Mouse (Mus musculus) neural tube, embryonic 10.5 days (tissue): ENCODE results near the gene Ttc22.

Experiments used
- DNase-seq: peaks from one replicate; pipeline ENCODE4 v3.0.0-alpha.2; 2017; ENCODE audit warnings: low spot score; ENCODE audit errors: extremely low spot score

The Ttc22 gene

DNA sequence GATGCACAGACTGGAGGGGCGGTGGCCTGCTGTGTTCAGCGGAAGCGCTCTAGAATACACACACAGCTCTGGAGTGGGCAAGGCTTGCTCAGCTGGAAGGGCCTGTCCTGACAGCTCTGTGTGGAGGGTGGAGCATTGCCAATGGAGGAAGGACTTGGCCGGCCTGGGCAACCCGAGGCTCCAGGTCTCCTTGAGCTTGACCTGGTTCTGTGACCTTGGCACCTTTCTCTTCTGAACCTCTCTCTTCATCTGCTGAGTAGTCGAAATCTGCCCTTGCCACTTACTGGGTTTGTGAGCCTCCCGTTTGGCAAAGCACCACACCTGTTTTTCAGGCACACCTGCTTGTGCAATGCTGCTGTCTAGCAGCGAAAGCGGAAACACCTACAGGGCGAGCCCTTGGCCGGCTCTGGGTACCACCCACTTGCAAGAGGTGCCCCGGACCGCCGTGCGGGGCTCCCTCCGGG lies at the start of gene Ttc22:
TSS of gene Ttc22 (plus strand) at position 403 of the 464 bp plus-strand sequence.
- no peak for DNase-seq

DNA sequence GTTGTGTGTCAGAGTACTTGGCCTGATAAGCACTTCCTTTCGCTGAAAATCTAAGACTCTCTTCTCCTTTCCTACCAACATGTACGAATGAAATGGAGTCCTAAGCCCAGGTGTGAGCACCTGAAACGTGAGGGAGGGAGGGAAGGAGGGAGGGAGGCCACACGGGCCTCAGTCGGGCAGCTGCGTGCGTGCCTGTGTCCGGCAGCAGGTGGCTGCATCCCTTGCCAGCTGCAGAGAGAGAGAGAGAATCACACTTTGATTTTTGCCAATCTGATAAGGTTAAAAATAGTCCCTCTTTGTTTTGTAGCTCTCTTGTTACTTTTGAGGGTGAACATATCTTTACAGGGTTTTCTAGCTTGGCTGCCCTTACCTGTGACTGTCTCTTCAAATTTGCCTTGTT lies 47.2 kb upstream of the Ttc22 start:
- no peak for DNase-seq

DNA sequence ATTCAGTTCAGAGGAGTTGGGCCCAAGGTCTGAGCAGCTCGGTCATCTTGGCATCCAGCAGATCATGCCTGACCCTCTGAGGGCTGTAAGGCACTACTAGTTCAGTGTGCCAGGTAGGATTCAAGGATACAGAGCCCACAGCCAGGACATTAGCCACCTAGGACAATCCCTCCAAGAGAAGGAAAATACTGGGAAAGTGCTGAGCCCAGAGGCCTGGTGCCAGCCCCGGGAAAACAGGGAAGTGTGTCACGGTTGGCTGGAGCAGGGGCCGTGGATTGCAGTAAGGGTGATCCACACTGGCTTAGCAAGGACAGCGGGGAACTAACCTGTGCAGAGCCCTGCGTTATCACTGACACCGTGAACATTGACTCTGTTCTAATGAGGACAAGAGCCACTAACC lies 44.7 kb upstream of the Ttc22 start:
- no peak for DNase-seq

DNA sequence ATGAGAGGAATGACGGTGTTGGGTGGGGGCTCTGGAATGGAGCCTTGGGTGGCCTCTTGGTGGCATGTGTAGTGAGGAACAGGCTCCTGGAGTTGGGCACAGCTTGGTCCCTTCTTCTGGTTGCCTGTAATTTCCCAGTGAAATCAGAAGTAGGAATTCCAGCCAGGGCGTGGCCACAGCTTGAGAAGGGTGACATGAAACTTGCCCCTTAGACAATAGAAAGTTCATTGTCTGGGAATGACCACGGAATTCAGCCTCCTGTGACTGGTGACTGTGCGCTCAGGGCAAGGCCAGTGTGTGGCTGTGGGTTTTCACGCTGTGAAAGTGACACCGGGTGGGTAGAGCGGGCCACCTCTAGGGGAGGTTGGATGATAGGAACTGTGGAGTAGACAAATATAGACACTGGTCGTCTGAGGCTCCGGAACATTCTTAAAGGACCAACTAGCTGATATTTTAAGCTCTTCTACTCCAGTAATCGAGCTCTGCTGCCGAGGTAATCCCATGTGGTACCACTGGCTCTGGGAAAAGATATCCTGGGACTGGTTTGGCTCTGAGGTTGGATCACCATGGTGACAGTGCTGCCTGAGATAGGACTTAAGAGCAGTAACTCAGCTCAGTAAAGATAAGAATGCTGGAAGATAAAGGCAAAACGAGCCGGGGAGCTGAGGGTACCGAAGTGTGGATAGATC lies 40.9 kb upstream of the Ttc22 start:
- DNase-seq, result no peak

DNA sequence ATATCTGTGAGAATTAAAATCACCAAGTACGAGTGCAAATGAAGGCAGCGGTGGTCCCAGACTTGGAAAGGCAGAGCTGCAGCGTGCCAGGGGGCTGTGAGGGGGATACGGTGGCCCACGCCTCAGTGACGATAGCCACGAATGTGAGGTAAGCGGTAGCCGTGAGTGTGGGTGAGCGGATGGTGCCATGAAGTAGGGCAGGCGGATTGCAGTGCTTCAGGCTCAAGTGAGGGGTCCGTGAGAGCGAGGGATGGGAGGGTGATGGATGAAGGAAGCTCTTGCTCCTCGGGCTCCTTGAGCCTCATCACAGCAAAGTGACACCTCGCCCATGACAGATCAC lies 40.4 kb upstream of the Ttc22 start:
- no peak for DNase-seq

DNA sequence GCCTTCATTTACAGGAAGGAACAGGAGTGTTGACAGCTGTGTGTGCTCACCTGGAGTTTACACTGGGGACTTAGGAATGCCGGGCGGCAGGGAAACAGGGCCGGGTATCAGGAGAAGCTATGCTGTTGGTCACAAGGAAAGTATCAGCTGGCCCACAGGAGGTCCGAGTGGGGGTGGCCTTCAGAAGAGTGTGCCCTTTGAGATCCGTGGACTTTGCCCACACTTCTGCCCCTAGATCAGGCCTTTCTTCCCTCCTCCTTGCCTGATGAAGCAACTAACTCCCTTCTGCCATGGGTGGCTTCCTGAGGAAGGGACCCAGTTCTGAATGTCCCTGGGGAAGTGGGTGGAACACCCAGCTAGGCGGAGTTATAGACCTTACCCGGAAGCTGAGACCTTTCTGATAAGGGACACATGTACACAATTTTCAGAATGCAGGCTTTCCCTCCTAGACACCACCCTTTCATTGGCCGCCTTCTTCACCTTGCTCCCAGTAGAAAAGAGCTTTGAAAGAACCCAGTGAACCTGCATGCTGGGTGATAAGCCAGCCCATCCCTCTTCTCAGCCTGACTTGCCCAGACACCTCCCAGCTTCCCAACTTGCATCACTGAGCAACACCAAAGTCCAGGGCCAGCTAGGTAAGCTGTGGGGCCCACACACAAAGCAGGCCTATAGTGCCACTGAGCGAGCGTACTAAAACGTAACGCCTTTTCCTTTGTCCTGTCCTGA lies 39.6 kb upstream of the Ttc22 start:
- DNase-seq, result no peak

DNA sequence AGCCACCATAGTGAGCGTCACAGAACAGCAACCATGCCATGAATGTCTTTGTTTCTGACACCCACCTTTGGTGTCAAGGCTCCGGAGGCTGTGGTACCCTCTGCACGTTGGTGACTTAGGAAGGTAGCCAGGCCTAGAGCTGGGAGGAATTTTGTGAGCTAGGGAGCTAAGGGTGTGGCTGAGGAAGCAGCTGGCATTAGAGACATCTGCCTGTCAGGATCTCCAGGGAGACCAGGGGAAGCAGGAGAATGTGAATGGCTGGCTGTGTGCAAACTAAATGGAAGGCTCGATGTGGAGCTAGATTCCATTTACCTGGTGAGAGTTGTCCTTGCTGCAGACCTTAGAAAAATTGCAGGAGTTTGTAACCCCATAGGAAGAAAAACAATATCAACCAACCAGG lies 37.6 kb upstream of the Ttc22 start:
- no peak for DNase-seq

DNA sequence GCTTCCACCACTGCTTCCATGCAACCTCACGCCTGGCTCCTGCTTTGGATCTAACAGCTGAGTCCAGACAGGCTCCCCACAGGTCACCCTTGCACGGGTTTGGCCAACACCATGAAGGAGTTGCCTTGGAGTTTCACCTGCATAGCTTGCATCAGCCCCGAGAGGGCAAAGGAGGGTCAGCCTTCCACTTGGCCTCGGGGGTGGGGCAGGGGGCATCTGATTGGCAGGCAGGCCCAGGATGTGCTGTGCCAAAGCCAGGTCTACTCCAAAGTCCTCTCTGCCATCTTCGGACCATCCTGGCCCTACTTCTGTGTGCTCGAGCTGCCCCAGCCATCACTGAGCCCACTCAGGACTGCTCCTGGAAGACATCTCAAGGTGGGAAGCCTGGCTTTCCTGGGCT lies 35.2 kb upstream of the Ttc22 start:
- no peak for DNase-seq

DNA sequence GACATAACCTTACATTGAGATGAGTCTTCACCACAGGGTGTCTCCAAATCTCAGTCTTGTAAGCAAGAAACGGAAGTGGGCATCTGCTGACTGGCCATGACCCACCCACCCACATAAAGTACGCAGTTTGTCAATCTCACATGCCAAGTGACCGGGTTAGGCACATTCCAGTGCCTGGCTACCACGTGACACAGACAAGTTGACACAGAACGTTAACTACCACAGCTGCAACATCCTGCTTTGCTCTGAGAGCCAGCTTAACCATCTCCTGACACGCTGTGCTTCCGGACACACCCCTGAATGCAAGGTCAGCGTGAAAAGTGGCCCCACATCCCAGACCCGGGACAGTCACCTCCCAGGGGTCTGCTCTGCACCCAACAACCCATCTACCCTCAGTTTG lies 32.1 kb upstream of the Ttc22 start:
- no peak for DNase-seq

DNA sequence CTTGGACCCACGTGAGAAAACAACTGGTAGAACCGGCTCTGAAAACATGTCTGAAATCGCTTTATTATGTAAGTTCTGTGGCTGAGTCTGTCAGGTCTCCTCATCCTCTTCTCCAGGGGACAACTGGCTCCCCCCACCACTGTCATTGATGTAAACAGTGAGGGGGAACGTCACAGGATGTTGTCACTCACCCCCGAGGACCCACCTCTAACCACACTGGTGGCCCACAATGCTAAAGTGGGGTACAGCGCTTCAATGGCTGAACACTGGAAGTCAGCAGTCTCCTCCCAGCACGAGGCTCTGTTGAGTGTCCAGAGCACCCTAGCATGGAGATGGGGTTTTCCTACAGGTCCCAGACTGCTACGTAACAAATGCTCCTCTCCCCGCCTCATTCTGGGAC lies 31.4 kb upstream of the Ttc22 start:
- no peak for DNase-seq

DNA sequence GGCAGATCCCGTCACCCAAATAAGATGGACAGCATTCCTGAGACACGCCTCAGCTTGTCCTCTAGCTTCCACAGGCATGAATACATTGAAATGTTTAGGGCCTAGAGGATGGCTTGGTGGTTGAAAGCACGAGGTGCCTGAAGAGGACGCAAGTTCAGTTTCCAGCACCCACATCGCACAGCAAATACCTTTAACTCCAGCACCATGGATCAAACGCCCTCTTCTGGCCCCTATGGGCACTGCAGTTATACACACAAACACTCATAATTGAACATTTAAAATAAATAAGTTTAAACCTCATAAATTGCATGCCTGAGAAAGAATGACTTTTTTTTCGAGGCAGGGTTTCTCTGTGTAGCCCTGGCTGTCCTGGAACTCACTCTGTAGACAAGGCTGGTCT lies 28.6 kb upstream of the Ttc22 start:
- no peak for DNase-seq

DNA sequence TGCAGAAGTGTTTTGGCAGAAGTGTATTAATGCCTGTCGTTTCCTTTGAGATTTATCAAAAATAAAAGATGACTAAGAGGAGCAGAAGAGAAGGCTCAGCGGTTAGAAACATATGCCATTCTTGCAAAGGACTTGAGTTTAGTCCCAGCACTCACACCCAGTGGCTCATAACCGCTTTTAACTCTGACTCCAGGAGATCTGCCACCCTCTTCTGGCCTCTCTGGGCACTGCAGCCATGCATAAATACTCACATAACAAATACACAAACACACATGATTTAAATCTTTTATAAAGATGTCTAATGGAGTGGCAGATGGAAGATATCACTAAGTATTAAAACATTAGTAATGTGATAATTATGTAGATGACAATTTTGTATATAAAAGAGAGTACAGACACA lies 26.0 kb upstream of the Ttc22 start:
- no peak for DNase-seq

DNA sequence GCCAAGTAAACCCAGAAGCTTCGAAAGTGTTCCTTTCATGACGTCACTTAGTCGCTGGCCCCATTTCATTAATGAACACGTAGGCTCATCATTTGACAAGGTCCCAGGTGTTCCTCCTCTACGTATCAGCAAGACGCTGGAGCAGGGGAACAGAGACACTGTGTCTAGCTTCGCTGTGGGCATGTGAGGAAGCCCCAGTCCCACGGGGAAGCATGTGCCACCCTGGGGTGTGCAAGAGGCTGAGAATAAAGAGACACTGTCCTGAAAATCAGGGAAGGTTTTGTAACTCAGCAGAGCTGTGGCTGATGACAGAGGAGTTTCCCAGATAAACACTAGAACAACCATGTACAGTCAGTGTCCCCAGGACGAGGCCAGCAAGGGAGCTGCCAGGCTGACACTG lies 25.2 kb upstream of the Ttc22 start:
- no peak for DNase-seq

DNA sequence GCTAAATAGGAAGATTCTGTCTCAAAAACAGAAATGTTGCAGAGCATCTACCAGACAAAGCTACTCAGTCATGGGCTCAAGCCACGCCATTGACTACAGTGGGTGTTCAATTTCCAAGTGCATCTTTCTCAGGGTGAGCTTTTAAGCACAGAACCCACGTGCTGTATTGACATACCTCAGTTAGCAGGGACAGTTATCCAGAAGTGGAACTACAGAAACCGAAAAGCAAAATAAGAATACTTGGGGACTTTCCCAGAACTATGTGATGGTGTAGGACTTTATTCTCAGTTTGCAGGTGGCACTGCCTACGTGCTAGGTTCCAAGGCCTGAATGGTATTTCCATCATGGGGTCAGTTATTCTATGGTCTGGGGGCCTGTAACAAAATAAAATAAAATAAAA lies 24.5 kb upstream of the Ttc22 start:
- no peak for DNase-seq

DNA sequence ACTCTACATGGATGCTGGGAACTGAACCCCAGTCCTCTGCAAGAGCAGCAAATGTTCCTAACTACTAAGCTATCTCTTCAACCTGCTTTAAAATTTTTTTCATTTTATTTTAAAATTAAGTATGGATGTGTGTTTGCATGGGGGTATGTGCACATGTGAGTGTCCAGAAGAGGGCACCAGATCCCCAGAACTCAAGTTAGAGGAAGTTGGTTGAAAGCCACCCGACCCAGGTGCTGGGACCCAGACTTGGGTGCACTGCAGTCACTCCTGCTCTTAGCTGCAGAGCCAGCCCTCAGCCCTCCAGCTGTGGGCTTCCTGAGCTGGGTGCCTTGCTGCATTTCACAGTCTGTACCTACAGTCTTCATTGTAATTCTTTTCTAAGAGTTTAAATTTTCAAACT lies 22.8 kb upstream of the Ttc22 start:
- no peak for DNase-seq

DNA sequence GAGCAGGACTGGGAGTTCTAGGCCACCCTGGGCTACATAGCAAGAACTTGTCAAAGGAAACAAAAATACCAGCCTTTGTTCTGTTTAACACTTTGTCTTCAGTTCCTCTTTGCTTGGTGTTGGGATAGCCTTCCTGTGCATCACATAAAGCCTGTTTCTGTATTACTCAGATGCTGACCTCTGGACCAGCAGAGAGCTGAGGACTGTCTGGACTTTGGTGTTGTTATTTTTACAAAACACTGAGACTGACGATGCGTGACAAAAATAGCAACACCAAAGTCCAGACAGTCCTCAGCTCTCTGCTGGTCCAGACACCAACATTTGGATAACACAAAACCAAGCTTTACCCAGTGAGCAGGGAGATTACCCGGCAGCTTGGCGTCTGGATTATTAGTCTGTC lies 21.5 kb upstream of the Ttc22 start:
- no peak for DNase-seq

DNA sequence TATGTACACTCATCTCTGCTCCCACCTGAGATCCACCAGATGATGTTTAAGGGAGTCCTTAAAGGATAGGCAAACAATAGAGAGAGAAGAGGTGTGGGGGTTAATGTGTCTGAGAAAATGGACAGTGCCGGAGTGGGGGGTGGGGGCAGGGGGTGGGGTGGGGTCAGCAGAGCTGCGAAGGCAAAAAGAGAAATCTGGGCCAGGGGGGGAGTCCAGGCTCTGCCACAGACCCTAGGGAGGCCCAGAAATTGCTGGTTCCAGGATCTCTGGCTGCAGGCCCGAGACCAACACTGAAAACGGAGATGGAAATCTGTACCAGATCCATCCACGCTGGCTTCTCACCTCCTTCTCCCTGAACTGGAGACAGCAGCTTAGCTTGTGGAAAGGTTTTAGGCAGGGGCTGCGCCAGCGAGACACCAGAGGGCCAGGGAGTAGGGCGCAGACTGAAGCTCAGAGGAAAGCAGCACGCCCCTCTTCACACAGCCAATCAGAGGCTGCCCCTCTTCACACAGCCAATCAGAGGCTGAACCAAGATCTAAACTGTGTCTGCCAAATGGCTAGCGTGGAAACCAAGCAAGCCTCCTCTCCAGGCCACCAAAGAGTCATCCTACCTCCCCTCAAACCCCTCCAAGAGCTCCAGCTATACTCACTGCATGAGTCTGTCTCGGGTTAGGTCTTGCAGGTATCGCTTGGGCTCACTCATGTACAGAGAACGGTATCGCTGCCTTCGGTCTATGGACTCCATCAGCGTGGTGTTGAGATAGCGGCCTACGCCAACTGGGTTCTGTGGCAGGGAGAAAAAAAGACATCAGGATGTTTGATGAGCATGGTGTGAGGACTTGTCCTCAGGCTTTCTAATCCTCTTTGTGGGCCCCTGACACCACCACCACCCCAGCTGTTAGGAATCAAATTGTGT lies 15.3 kb upstream of the Ttc22 start:
- peak; percentile 33 for DNase-seq

DNA sequence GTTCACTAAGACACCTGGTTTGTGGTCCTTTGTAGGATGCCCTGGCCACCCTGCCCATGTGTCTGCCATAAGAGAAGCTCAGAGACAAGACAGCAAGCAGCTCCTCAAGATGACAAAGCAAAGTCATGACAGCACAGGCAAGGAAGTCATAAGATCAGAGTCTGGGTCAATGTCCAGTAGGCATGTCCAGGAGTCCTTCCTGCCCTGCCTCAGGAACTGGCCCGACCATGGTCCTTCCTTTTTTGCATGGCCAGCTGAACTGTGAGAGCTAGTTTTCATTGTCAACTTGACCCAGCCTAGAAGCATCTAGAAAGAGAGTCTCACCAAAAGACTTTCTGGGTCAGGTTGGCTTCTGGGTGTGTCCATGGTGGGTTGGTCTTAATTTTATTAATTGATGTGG lies 14.3 kb upstream of the Ttc22 start:
- no peak for DNase-seq

DNA sequence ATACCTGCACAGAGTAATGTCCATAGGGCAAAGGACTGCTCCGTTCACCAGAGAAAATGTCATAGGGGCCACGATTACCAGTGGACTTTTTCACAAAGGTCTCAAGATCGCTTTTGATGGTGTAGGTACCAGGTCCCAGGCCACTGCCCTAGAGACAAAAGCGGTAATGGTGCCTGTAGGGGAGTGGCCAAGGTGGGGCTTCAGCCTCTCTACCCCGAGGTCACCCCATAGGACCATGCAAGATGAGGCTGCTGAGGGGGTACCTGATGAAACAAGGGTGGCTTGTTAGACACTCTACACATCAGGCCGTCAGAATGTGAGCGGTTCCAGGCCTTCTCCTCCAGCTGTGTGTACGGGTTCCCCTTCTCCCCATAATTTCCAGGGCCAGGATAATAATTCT lies 9.1 kb upstream of the Ttc22 start:
- DNase-seq, result no peak

DNA sequence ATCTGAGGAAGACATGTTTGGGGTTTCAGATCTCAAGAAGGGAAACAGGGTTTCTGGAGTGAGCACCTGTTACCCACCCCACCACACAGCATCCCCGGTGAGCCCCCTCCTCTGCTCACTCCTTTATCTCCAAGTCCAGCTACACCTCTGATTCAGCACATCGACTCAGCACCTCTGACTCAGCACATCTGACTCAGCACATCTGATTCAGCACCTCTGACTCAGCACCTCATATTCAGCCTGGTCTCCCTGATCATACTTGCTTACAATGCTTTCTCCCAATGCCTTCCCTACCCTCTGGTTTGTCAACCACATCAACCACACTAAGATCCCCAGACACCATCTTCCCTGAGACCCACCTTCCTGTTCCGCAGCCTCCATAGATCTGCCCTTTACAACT lies 8.7 kb upstream of the Ttc22 start:
- DNase-seq, result no peak

DNA sequence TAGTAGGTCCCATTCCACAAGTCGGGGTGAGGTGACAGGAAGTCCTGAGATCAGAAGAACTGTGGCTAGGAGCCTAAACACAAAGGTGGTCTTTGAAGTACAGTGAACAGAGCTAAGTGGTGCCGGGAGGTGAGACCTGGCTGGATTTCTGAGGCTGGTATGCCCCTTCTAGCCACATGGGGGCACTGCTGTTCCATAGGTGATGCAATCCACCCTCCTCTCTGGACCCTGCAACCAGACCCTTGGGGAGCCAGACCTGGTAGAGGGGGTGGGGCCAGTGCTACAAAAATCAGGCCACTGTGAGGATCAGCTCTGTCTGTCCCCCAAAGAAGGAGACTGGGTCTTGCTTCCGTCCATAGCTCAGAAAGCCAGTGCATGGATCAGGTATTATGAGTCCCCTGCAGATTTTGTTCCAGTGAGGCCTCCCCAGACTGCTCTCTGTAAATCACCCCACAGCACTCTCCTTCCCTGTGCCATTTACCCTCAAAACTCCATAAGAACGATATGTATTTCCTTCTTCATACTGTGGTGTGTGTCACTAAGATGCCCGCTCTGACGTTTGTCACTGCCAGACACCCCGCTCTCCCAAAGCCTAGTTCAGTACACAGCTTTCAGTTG lies 7.9 kb upstream of the Ttc22 start:
- peak; percentile 70 for DNase-seq

DNA sequence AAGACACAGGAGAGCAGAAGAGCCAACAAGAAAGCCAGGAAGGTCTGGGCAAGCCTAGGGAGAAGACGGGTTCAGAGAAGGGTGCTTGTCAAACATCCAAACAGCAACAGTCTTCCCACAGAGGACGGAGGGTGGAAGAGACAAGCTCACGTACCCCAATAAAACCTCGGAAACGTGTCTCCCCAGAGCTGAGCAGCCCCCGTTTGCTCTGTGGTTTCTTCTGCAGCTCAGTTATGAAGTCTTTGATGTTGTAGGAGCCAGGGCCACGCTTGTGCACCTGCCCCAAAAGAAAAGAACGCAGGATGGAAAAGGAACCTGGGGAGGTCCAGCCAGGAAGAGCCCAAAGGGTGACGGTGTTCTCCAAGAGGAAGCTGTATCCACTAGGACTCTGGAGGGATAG lies 7.4 kb upstream of the Ttc22 start:
- DNase-seq, result no peak
